Mouse (Mus musculus) forebrain, embryonic 11.5 days (tissue): ENCODE measurements around the gene Bbs12. TPM values are rescaled to one million over a fixed set of nuclear protein-coding genes. Genes with fewer than 3 reads are reported as not detected.

Experiments
- ATAC-seq: fragments of 200-750 bp; cut with Nextera tagmentation; replicated peaks from 2 replicates; pipeline ENCODE4 v1.8.0; 2017; ENCODE audit warnings: moderate TSS enrichment; ENCODE audit not compliant: low FRiP score
- DNase-seq: peaks from one replicate; pipeline ENCODE4 v3.0.0-alpha.2; 2017; ENCODE audit warnings: low spot score
- H3K27ac ChIP-seq: fragments of 300-500 bp; sonication (generic); 2 replicates; pipeline ENCODE4 v1.5.1; 2014; ENCODE audit warnings: low read depth, low read length
- H3K27me3 ChIP-seq: fragments of 300-500 bp; sonication (generic); 2 replicates; pipeline ENCODE4 v1.6.1; 2014; ENCODE audit warnings: mild to moderate bottlenecking, low read length, mixed read lengths; ENCODE audit not compliant: control insufficient read depth, insufficient read depth
- H3K36me3 ChIP-seq: fragments of 300-500 bp; sonication (generic); 2 replicates; pipeline ENCODE4 v1.6.1; 2014; ENCODE audit warnings: mild to moderate bottlenecking, low read length, moderate library complexity, mixed read lengths; ENCODE audit not compliant: control insufficient read depth, insufficient read depth
- H3K4me1 ChIP-seq: fragments of 300-500 bp; sonication (generic); replicated peaks from 2 replicates; pipeline ENCODE4 v1.6.1; 2014; ENCODE audit warnings: low read length, mixed read lengths; ENCODE audit not compliant: control insufficient read depth, insufficient read depth
- H3K4me2 ChIP-seq: fragments of 300-500 bp; sonication (generic); 2 replicates; pipeline ENCODE4 v1.6.1; 2014; ENCODE audit warnings: low read depth, mild to moderate bottlenecking, low read length, moderate library complexity, mixed read lengths; ENCODE audit not compliant: severe bottlenecking
- H3K4me3 ChIP-seq: fragments of 300-500 bp; sonication (generic); 2 replicates; pipeline ENCODE4 v1.5.1; 2014; ENCODE audit warnings: low read depth, low read length
- H3K9ac ChIP-seq: fragments of 300-500 bp; sonication (generic); 2 replicates; pipeline ENCODE4 v1.6.1; 2014; ENCODE audit warnings: low read length
- H3K9me3 ChIP-seq: fragments of 300-500 bp; sonication (generic); 2 replicates; pipeline ENCODE4 v1.6.1; 2016; ENCODE audit warnings: low read length, mixed read lengths; ENCODE audit not compliant: control insufficient read depth
- WGBS: fragments of 180-500 bp; shearing (Covaris S2); extraction: QIAGEN DNeasy Blood & Tissue Kit; methylation state at CpG from one replicate; pipeline ENCODE4 v1.1.7; 2014; 5-methylcytosine and 5-hydroxymethylcytosine counted together
- polyA plus RNA-seq: library from polyadenylated mRNA; unstranded; fragments of >200 nt; fragmentation: Nextera tagmentation; extraction: Ambion mirVana; gene quantifications from 2 replicates; pipeline ENCODE4 v1.2.1, GENCODE M21; 2014

Gene Bbs12
- polyA plus RNA-seq, 1 experiment from 2014 or later: 8.8 TPM

DNA sequence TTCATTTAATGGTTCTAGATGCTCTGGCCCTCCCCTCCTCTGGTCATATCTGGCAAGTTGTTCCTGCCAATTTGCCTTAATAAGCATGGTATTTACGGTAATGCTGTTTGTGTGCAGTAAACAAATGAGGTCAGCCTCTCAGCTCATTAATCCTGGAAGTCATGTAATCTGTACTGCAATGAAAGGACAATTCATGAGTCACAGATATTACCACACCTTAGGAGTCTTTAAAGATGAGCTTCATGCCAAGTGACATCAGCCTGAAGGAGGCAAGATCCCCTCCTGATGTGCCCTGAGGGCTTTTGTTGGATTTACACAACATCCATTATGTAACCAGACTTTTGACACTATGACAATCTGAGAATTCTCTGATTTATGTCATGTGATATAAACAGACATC, 42.4 kb downstream of the Bbs12 start:
- ATAC-seq (no peak), DNase-seq (no peak)
- Histone ChIP-seq H3K4me3 (no peak overlapping the region), H3K27ac (no peak overlapping the region), H3K4me1 (no peaks in the 10 kb centered on the region), H3K36me3 (no peaks in the 10 kb centered on the region), H3K9ac (no peak overlapping the region), H3K4me2 (no peak overlapping the region), H3K27me3 (no peaks in the 10 kb centered on the region; the same call in 1 of the 2 replicates), H3K9me3 (no peaks in the 10 kb centered on the region)
- WGBS: 92% methylated on average over 1 of the region's 1 CpGs

DNA sequence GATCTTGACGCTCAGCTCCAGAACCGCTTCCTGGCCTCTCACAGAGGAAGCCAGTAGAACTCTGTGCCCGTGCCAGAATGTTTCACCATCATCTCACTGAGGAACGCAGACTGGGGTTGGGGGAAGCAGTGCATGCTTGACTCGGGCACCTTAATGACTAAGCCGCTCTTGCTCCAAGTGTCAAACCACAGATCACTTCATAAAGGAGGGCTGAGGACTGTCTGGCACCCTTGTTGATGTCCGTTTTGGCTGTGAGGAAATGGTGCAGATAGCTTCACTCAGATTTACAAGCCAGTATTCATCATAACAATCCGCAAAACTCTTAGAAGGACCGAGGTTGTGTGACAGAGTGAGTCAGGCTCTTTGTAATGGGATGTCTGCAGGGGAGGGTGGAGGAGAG, 48.4 kb downstream of the Bbs12 start:
- H3K9me3 ChIP-seq: no peaks in the 10 kb centered on the region
- H3K4me2 ChIP-seq: no peak overlapping the region
- DNase-seq (no peak), ATAC-seq (no peak)
- H3K4me1 ChIP-seq: no peaks in the 10 kb centered on the region
- H3K36me3 ChIP-seq: no peaks in the 10 kb centered on the region
- H3K9ac ChIP-seq: no peak overlapping the region
- 87% methylated on average over 9 of the region's 9 CpGs for WGBS
- no peak overlapping the region for H3K4me3 ChIP-seq
- no peak overlapping the region for H3K27ac ChIP-seq
- no peaks in the 10 kb centered on the region for H3K27me3 ChIP-seq

DNA sequence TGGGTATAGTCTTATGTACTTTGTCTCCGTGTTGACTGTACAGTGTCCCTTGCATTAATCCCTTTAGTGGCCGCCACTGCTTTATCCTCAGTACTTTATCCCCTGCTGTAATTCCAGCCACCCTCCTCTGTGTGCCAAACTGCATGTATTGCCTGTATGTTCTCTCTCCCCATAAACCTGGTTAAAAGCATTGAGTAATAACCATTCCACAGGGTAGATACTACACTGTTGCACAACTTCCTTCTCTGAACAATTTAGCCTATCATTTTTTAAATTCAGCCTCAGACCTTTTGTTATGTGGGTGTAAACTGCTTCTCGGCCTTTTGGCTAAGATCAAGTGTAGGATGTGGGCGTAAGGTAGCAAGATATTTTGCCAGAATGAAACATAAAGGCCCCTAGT, 52.8 kb downstream of the Bbs12 start:
- ATAC-seq: no peak

DNA sequence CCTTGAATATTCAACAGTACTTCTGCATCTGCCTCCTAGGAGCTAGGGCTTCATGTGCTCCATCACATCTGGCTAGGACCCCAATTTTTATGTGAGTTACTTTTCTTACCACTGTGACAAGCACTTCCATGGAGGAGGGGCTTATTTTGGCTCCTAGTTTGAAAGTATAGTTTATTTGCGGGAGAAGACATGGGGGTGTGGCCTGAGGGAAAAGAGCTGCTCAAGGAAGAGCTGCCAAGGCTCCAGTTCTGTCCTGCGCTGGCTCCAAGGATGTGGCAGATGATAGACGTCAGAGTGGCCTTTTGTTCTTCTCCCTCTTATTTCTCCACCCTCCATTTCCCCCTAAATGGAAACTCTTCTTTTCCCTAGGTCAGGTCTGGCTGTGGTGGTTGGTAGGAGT, 53.6 kb downstream of the Bbs12 start:
- DNase-seq: no peak
- no peaks in the 10 kb centered on the region for H3K27me3 ChIP-seq
- no peaks in the 10 kb centered on the region for H3K9me3 ChIP-seq
- H3K4me1 ChIP-seq: no peaks in the 10 kb centered on the region
- no peak overlapping the region for H3K27ac ChIP-seq
- 63% methylated on average over 3 of the region's 3 CpGs for WGBS
- H3K9ac ChIP-seq: no peak overlapping the region
- H3K4me2 ChIP-seq: no peak overlapping the region
- no peak for ATAC-seq
- no peaks in the 10 kb centered on the region for H3K36me3 ChIP-seq
- H3K4me3 ChIP-seq: no peak overlapping the region

More for the DNA sequence above, 52.8 kb downstream of the Bbs12 start:
- no peak overlapping the region for H3K27ac ChIP-seq
- DNase-seq: no peak
- no peak overlapping the region for H3K4me3 ChIP-seq
- no peak overlapping the region for H3K4me2 ChIP-seq
- 81% methylated on average over 4 of the region's 4 CpGs for WGBS
- no peaks in the 10 kb centered on the region for H3K36me3 ChIP-seq
- H3K9me3 ChIP-seq: no peaks in the 10 kb centered on the region
- no peaks in the 10 kb centered on the region for H3K27me3 ChIP-seq
- H3K9ac ChIP-seq: no peak overlapping the region
- H3K4me1 ChIP-seq: no peaks in the 10 kb centered on the region

DNA sequence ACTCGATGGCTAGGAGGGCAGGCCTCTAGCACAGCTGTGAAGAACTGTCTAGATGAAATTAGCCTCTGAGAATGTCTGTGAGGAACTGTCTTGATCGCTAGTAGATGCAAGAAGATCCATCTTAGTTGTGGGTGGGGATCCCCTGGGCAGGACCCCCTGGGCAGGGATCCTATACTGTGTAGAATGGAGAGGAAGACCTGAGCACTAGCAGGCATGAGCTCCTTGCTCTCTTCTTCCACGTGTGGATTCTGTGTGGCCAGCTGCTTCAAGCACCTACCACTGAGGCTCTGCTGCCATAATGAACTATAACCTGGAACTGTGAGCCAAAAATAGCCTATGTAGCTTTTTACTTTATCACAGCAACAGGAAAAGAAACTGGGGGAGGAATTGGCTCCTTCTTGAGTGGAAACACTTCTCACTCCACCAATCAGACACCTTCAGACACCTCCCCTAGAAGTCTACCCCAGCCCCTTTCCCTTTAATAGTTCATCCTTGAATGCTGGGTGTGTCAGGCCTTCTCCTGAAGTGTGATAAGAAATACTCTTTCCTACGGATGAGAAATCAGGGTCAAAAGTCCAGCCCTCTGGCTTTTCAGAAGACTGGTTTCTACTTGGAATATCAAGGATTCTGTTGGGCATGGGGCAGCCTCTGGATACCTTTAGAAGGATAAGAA, 54.2 kb downstream of the Bbs12 start:
- WGBS: 67% methylated on average over 4 of the region's 4 CpGs

DNA sequence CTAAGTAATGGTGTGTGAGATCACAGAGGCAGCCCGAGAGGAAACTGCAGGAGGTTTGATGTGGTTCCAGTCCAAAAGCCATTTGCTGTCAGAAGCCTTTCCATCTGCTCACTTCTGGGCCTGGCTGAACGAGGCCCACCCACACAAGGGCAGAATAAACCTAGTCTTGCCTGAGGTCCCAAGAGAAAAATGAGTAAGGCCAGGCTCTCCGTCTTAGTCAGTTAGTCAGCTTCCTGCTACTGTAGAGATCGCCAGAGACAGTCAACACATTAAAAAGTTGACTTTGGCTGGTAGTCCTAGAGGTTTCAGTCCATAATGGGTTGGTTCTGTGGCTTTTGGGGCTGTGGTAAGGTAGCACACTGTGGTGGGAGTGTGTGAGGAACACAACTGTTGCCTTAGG, 58.1 kb downstream of the Bbs12 start:
- no peak overlapping the region for H3K4me3 ChIP-seq
- H3K9ac ChIP-seq: no peak overlapping the region
- no peak overlapping the region for H3K4me2 ChIP-seq
- ATAC-seq (no peak), DNase-seq (no peak)
- H3K27me3 ChIP-seq: no peaks in the 10 kb centered on the region
- no peak overlapping the region for H3K27ac ChIP-seq
- WGBS: 77% methylated on average over 4 of the region's 4 CpGs
- no peaks in the 10 kb centered on the region for H3K4me1 ChIP-seq
- H3K36me3 ChIP-seq: no peaks in the 10 kb centered on the region
- H3K9me3 ChIP-seq: no peaks in the 10 kb centered on the region

More for the DNA sequence above, 54.2 kb downstream of the Bbs12 start:
- Histone ChIP-seq H3K9ac (no peak overlapping the region), H3K9me3 (no peaks in the 10 kb centered on the region), H3K4me2 (no peak overlapping the region), H3K27ac (no peak overlapping the region), H3K4me1 (no peaks in the 10 kb centered on the region), H3K36me3 (no peaks in the 10 kb centered on the region), H3K27me3 (no peaks in the 10 kb centered on the region), H3K4me3 (no peak overlapping the region)
- ATAC-seq (no peak), DNase-seq (no peak)

Other genes starting within 250 kb of the Bbs12 start
- not detected in 2 replicates for gene Adad1, start 249.0 kb upstream of the Bbs12 start, polyA plus RNA-seq
- 0.33 and 0.57 TPM in 2 replicates for gene Il2, start 186.6 kb upstream of the Bbs12 start, polyA plus RNA-seq
- gene Il21, start 79.9 kb upstream of the Bbs12 start, polyA plus RNA-seq: not detected in 2 replicates
- gene Cetn4, start 154 bp downstream of the Bbs12 start, polyA plus RNA-seq: 0.84 and 2.5 TPM in 2 replicates
- gene Fgf2, start 35.8 kb downstream of the Bbs12 start, polyA plus RNA-seq: 0.83 and 1.1 TPM in 2 replicates
- 51.6 and 55.0 TPM in 2 replicates for gene Spata5, start 107.3 kb downstream of the Bbs12 start, polyA plus RNA-seq
- 4.4 and 4.5 TPM in 2 replicates for gene Nudt6, start 107.7 kb downstream of the Bbs12 start, polyA plus RNA-seq